Mouse (Mus musculus) CH12.LX (cell line): Measurements from ENCODE around the gene Chst11. TPM values are rescaled to one million over a fixed set of nuclear protein-coding genes. Genes with fewer than 3 reads are reported as not detected.

Experiments used
- DNase-seq: peaks from one replicate; pipeline ENCODE4 v3.0.0-alpha.2; 2013; ENCODE audit errors: extremely low read depth
- H3K27ac ChIP-seq: 2 replicates; pipeline ENCODE4 v1.5.1; 2012; ENCODE audit warnings: low read depth, mild to moderate bottlenecking, control low read depth, moderate library complexity; ENCODE audit not compliant: insufficient read depth
- H3K27me3 ChIP-seq: replicated peaks from 2 replicates; pipeline ENCODE3; 2012; ENCODE audit warnings: inconsistent platforms
- H3K36me3 ChIP-seq, 2 experiments: replicated peaks in 1 of 2; 2 replicates each; pipeline versions ENCODE3 to v1.6.1; 2012; ENCODE audit warnings: inconsistent platforms in 1 of 2, low read length in 1 of 2, mild to moderate bottlenecking in 1 of 2, mixed read lengths in 1 of 2, moderate library complexity in 1 of 2; ENCODE audit not compliant: control insufficient read depth in 1 of 2, insufficient read depth in 1 of 2
- H3K4me1 ChIP-seq, 2 experiments: 2 replicates each; pipeline ENCODE4 v1.6.1; 2012; ENCODE audit warnings: inconsistent platforms in 1 of 2, moderate library complexity in 1 of 2; ENCODE audit not compliant: insufficient read depth in 2 of 2, control insufficient read depth in 1 of 2
- H3K4me2 ChIP-seq: 2 replicates; pipeline ENCODE4 v1.6.1; 2012; ENCODE audit warnings: low read depth, mild to moderate bottlenecking, control low read depth; ENCODE audit not compliant: poor library complexity, insufficient read depth, severe bottlenecking
- H3K4me3 ChIP-seq, 3 experiments: fragments of 150-350 bp in 1 of 3; sonication (generic) in 1 of 3; replicated peaks in 1 of 3; 2 replicates each; pipeline versions ENCODE3 to v1.5.1; 2011 to 2012; ENCODE audit warnings: low read depth in 2 of 3, low read length in 2 of 3, mild to moderate bottlenecking in 2 of 3, moderate library complexity in 2 of 3, control low read depth in 1 of 3, improper control_type of control experiment in 1 of 3, inconsistent platforms in 1 of 3, mixed read lengths in 1 of 3; ENCODE audit not compliant: poor library complexity in 1 of 3
- H3K79me2 ChIP-seq: replicated peaks from 2 replicates; pipeline ENCODE4 v1.6.1; 2012; ENCODE audit warnings: mild to moderate bottlenecking, moderate library complexity; ENCODE audit not compliant: control insufficient read depth, poor library complexity, insufficient read depth, severe bottlenecking; ENCODE audit errors: extremely low read depth
- H3K9ac ChIP-seq: 2 replicates; pipeline ENCODE4 v1.6.1; 2012; ENCODE audit warnings: low read depth, mild to moderate bottlenecking, control low read depth, moderate library complexity; ENCODE audit not compliant: insufficient read depth
- H3K9me3 ChIP-seq: replicated peaks from 2 replicates; pipeline ENCODE3; 2012; ENCODE audit warnings: low read length, inconsistent platforms, mixed read lengths
- BHLHE40 ChIP-seq: IDR thresholded peaks from 2 replicates; pipeline ENCODE4 v1.6.1; 2011; ENCODE audit warnings: mild to moderate bottlenecking, low read depth, low read length, improper control_type of control experiment
- CHD1 ChIP-seq: IDR thresholded peaks from 2 replicates; pipeline ENCODE4 v1.6.1; 2012; ENCODE audit warnings: low read depth, low read length, improper control_type of control experiment, inconsistent platforms
- CHD2 ChIP-seq: IDR thresholded peaks from 2 replicates; pipeline ENCODE4 v1.6.1; 2011; ENCODE audit warnings: low read length, improper control_type of control experiment
- CTCF ChIP-seq, 2 experiments: IDR thresholded peaks in 1 of 2; conservative IDR thresholded peaks in 1 of 2; 2 replicates each; pipeline ENCODE4 v1.5.1; 2011 to 2012; ENCODE audit warnings: low read depth in 2 of 2, low read length in 2 of 2, improper control_type of control experiment in 1 of 2, inconsistent platforms in 1 of 2, mild to moderate bottlenecking in 1 of 2, moderate library complexity in 1 of 2
- ELF1 ChIP-seq: IDR thresholded peaks from 2 replicates; pipeline ENCODE4 v1.6.1; 2014; ENCODE audit warnings: low read depth, mild to moderate bottlenecking, inconsistent platforms, low read length, improper control_type of control experiment
- EP300 ChIP-seq: IDR thresholded peaks from 2 replicates; pipeline ENCODE4 v1.6.1; 2011; ENCODE audit warnings: low read length, improper control_type of control experiment
- ETS1 ChIP-seq: conservative IDR thresholded peaks from 2 replicates; pipeline ENCODE4 v1.6.1; 2012; ENCODE audit warnings: low read depth, mild to moderate bottlenecking, inconsistent platforms, low read length, improper control_type of control experiment, moderate library complexity
- IRF4 ChIP-seq: IDR thresholded peaks from 2 replicates; pipeline ENCODE4 v1.6.1; 2014; ENCODE audit warnings: low read depth, mild to moderate bottlenecking, inconsistent platforms, low read length, improper control_type of control experiment
- JUND ChIP-seq: conservative IDR thresholded peaks from 2 replicates; pipeline ENCODE4 v1.6.1; 2011; ENCODE audit warnings: low read depth, low read length, improper control_type of control experiment
- KAT2A ChIP-seq: IDR thresholded peaks from 2 replicates; pipeline ENCODE4 v1.6.1; 2012; ENCODE audit warnings: low read length, improper control_type of control experiment, inconsistent platforms; ENCODE audit not compliant: insufficient replicate concordance
- MAX ChIP-seq: IDR thresholded peaks from 2 replicates; pipeline ENCODE4 v1.6.1; 2011; ENCODE audit warnings: low read length, improper control_type of control experiment
- MXI1 ChIP-seq: IDR thresholded peaks from 2 replicates; pipeline ENCODE4 v1.6.1; 2011; ENCODE audit warnings: mild to moderate bottlenecking, low read depth, low read length, improper control_type of control experiment
- MYC ChIP-seq: IDR thresholded peaks from 2 replicates; pipeline ENCODE4 v1.6.1; 2011; ENCODE audit warnings: low read depth, mild to moderate bottlenecking, improper control_type of control experiment, low read length
- NRF1 ChIP-seq: IDR thresholded peaks from 2 replicates; pipeline ENCODE4 v1.6.1; 2014; ENCODE audit warnings: low read depth, mild to moderate bottlenecking, inconsistent platforms, low read length, improper control_type of control experiment, moderate library complexity
- PAX5 ChIP-seq: IDR thresholded peaks from 2 replicates; pipeline ENCODE4 v1.6.1; 2012; ENCODE audit warnings: low read length, inconsistent platforms, mixed read lengths
- POLR2A ChIP-seq: IDR thresholded peaks from 2 replicates; pipeline ENCODE4 v1.6.1; 2011; ENCODE audit warnings: low read depth, mild to moderate bottlenecking, improper control_type of control experiment, low read length
- RCOR1 ChIP-seq: conservative IDR thresholded peaks from 2 replicates; pipeline ENCODE4 v1.6.1; 2012; ENCODE audit warnings: low read depth, mild to moderate bottlenecking, inconsistent platforms, low read length, improper control_type of control experiment
- SIN3A ChIP-seq: IDR thresholded peaks from 2 replicates; pipeline ENCODE4 v1.6.1; 2012; ENCODE audit warnings: low read length, improper control_type of control experiment, inconsistent platforms
- TBP ChIP-seq: conservative IDR thresholded peaks from 2 replicates; pipeline ENCODE4 v1.6.1; 2011; ENCODE audit warnings: low read depth, low read length, improper control_type of control experiment
- TCF12 ChIP-seq: IDR thresholded peaks from 2 replicates; pipeline ENCODE4 v1.6.1; 2014; ENCODE audit warnings: low read depth, mild to moderate bottlenecking, inconsistent platforms, low read length, improper control_type of control experiment
- USF1 ChIP-seq: IDR thresholded peaks from 2 replicates; pipeline ENCODE4 v1.6.1; 2014; ENCODE audit warnings: low read depth, mild to moderate bottlenecking, inconsistent platforms, low read length, improper control_type of control experiment
- USF2 ChIP-seq: conservative IDR thresholded peaks from 2 replicates; pipeline ENCODE4 v1.6.1; 2011; ENCODE audit warnings: low read depth, low read length, improper control_type of control experiment
- ZC3H11A ChIP-seq: IDR thresholded peaks from 2 replicates; pipeline ENCODE4 v1.6.1; 2012; ENCODE audit warnings: low read depth, mild to moderate bottlenecking, inconsistent platforms, low read length, improper control_type of control experiment
- ZMIZ1 ChIP-seq: IDR thresholded peaks from 2 replicates; pipeline ENCODE4 v1.6.1; 2012; ENCODE audit warnings: low read depth, mild to moderate bottlenecking, inconsistent platforms, low read length, improper control_type of control experiment
- ZNF384 ChIP-seq: IDR thresholded peaks from 2 replicates; pipeline ENCODE4 v1.6.1; 2012; ENCODE audit warnings: low read depth, low read length, improper control_type of control experiment, inconsistent platforms
- dilution Hi-C: fragments of 300-500 bp; cut with MboI; formaldehyde crosslinking; loops from 2 replicates; pipeline ENCODE4 v1.14.3; 2020; ENCODE audit warnings: low sequenced_read_pairs; ENCODE audit not compliant: extremely low pct_unique_long_range_greater_than_20kb, extremely low pct_ligation_motif_present
- in situ Hi-C: fragments of 300-500 bp; cut with MboI; formaldehyde crosslinking; loops from 3 replicates; pipeline ENCODE4 v1.14.3; 2019; ENCODE audit warnings: low sequenced_read_pairs, low pct_ligation_motif_present, low pct_unique_long_range_greater_than_20kb, mixed read lengths
- polyA plus RNA-seq: library from polyadenylated mRNA; unstranded; fragments of >175 nt; gene quantifications from 2 replicates; pipeline ENCODE4 v1.2.1, GENCODE M21; 2012; ENCODE audit warnings: low read depth; ENCODE audit not compliant: insufficient read length
- total RNA-seq, 2 experiments: library from RNA; depleted of rRNA; stranded (reverse); fragments of 300-350 nt in 1 of 2; fragments of >200 nt in 1 of 2; gene quantifications; 2 replicates each; pipeline ENCODE4 v1.2.3; 2012 to 2014

Gene Chst11
- total and polyA plus RNA-seq, 3 experiments = 3.6 to 5.3 (median 4.5) TPM

DNA sequence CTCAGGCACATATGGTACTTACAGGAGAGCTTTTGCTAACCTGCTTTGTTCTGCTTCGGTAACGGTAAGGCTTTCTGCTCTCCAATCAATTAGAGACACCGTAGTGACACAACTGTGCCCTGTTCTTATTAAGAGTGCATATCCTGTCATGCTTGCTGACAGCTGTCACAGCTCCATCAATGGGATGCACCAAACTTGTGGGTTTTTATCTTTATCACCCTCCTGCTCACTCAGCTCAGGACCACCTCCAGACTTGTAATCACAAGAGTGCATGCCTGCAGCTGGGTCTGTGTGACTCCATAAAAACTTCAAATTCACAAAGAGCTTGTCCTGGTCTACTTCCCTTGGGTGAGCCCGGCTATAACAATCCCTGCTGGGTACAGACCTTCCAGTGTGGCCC lies 23.3 kb upstream of the Chst11 start:
- dilution Hi-C loops = no loop called here
- no peak for DNase-seq
- Histone ChIP-seq H3K4me1 (peaks cover 26 to 76% of the 10 kb centered on the region in 2 experiments), H3K4me2 (no peak overlapping the region), H3K9ac (no peak overlapping the region), H3K27ac (no peak overlapping the region), H3K9me3 (no peaks in the 10 kb centered on the region), H3K79me2 (no peaks in the 10 kb centered on the region), H3K36me3 (no peaks in the 10 kb centered on the region), H3K4me3 (no peak overlapping the region), H3K27me3 (no peaks in the 10 kb centered on the region)
- TF ChIP-seq IRF4 = no peak
- TF ChIP-seq TBP = no peak
- TF ChIP-seq MXI1 = no peak
- no peak for TF ChIP-seq NRF1
- no peak for TF ChIP-seq ZMIZ1
- no peak for TF ChIP-seq USF2
- TF ChIP-seq USF1 = no peak
- no peak for TF ChIP-seq CHD1
- TF ChIP-seq CTCF (conservative IDR thresholded peaks at IDR 0.05 in 1 of 2, IDR thresholded peaks at IDR 0.05 in 1 of 2; ENCODE audit: low read depth in 2 of 2, low read length in 2 of 2) = no peak
- TF ChIP-seq MAX = no peak
- no peak for TF ChIP-seq ZC3H11A
- TF ChIP-seq MYC = no peak
- in situ Hi-C loops = no loop called here

DNA sequence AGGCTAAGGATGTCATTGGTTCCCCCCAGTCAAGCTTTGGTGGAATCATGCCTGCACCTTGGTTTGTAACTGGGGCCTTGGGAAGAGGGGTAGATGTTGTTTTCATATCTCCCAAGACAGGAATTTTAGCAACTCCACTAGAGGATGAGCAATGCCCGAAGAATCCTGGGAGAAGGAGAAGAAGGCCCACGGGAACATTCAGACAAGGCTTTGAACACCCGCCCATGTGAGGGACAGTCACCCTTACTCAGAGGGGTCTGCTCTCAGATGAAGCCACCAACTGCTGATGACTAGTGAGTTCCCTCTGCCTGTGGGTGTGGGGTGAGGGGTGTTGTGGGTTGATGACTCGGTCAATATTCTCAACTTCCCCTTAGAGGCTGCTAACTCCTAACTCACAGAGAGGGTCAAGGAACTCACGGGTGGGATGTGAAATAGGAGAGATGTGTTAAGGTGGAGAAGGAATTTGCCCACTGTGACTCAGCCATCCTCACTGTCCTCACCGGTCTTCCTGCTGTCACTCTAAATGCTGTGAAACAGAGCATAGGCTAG lies 22.8 kb upstream of the Chst11 start:
- Histone ChIP-seq H3K4me2 (no peak overlapping the region), H3K79me2 (no peaks in the 10 kb centered on the region), H3K4me3 (no peak overlapping the region)
- DNase-seq = no peak
- no peak for TF ChIP-seq CHD2
- TF ChIP-seq IRF4 = no peak
- no peak for TF ChIP-seq PAX5
- TF ChIP-seq USF2 = no peak
- TF ChIP-seq EP300 = no peak
- TF ChIP-seq, all 38 proteins: peak for 0
- H3K27me3 ChIP-seq = no peaks in the 10 kb centered on the region
- peaks cover 28 to 82% of the 10 kb centered on the region in 2 experiments for H3K4me1 ChIP-seq
- no peaks in the 10 kb centered on the region for H3K9me3 ChIP-seq
- in situ Hi-C loops (no loop called here), dilution Hi-C loops (no loop called here)
- no peaks in the 10 kb centered on the region for H3K36me3 ChIP-seq
- no peak overlapping the region for H3K27ac ChIP-seq
- H3K9ac ChIP-seq = no peak overlapping the region

DNA sequence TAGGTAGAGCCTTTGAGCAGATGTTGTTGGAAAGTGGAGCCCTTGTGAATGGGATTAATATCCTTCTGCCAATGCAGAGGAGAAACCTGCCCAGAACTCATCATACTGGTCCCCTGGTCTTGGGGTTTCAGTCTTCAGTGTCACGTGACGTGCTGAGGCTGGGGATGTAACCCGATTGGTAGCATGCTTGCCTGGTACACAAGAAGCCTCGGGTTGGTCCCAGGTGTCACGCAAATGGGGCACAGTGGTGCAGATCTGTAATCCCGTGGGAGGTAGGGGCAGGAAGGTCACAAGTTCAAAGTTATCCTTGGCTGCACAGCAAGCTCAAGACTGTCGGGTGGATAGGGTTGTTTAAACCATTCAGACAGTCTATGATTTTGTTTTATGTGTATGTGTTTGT lies 20.8 kb upstream of the Chst11 start:
- peak; percentile 91 for DNase-seq
- Histone ChIP-seq H3K79me2 (no peaks in the 10 kb centered on the region), H3K4me1 (peaks cover 21 to 67% of the 10 kb centered on the region in 2 experiments), H3K4me3 (no peak overlapping the region), H3K4me2 (no peak overlapping the region), H3K9ac (no peak overlapping the region), H3K27me3 (no peaks in the 10 kb centered on the region), H3K9me3 (no peaks in the 10 kb centered on the region), H3K36me3 (no peaks in the 10 kb centered on the region), H3K27ac (no peak overlapping the region)
- dilution Hi-C loops = no loop called here
- in situ Hi-C loops = no loop called here
- peak; percentile 85 for TF ChIP-seq USF1
- peak; percentile 91 for TF ChIP-seq USF2
- TF ChIP-seq IRF4 = peak; percentile 44; the same call in 1 of the 2 replicates
- no peak for TF ChIP-seq ZNF384
- no peak for TF ChIP-seq CTCF (conservative IDR thresholded peaks at IDR 0.05 in 1 of 2, IDR thresholded peaks at IDR 0.05 in 1 of 2; ENCODE audit: low read depth in 2 of 2, low read length in 2 of 2)
- no peak for TF ChIP-seq MXI1
- no peak for TF ChIP-seq PAX5
- no peak for TF ChIP-seq JUND
- TF ChIP-seq TCF12 = peak; percentile 75; the same call in 1 of the 2 replicates
- TF ChIP-seq ETS1 = peak; percentile 56
- no peak for TF ChIP-seq ELF1
- TF ChIP-seq CHD2 = peak; percentile 14; the same call in 1 of the 2 replicates
- TF ChIP-seq RCOR1 = no peak
- TF ChIP-seq KAT2A = 0 out of 2 replicates have a peak, but pooled peaks have one; percentile 36
- peak; percentile 42; the same call in 1 of the 2 replicates for TF ChIP-seq SIN3A
- peak; percentile 91 for TF ChIP-seq MAX
- TF ChIP-seq POLR2A = no peak
- peak; percentile 67; the same call in 1 of the 2 replicates for TF ChIP-seq MYC
- peak; percentile 69; the same call in 1 of the 2 replicates for TF ChIP-seq EP300
- TF ChIP-seq BHLHE40 = peak; percentile 90
